Mouse (Mus musculus) urinary bladder, adult 2 months (tissue): ENCODE measurements around the gene Vmn1r132. TPM values are rescaled to one million over a fixed set of nuclear protein-coding genes. Genes with fewer than 3 reads are reported as not detected.
"Not testable (repeated sequence)": the region's sequence is repeated elsewhere in the genome, so short reads cannot be mapped to it uniquely, and the experiment has no call there.

Experiments used
- DNase-seq: peaks from one replicate; pipeline ENCODE4 v3.0.0; 2022; ENCODE audit warnings: low spot score
- polyA plus RNA-seq: library from polyadenylated mRNA; depleted of rRNA; stranded (reverse); fragments of >200 nt; gene quantifications from 2 replicates; pipeline ENCODE4 v1.2.3, GENCODE M21; 2012; rRNA removed

Gene Vmn1r132
- not detected in 2 replicates for polyA plus RNA-seq

DNA sequence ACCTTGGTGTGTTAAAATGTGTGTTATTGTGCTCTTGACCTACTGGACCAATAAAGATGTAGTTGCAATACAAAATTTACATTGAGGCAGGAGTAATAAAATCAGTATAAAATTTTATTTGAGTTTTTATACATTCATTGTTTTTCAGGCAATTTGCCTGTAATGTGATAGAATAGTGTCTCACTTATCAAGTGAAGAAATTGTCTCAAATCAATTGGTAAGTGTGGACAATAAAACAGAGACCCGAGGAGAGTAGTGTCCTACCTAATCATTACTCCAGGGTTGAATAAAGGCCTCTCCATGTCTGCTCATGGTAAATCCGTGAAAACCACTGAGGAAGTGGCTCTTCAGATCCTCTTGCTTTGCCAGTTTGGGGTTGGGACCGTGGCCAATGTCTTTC, at the start of gene Vmn1r132:
Gene Vmn1r132 (plus strand): TSS at position 301 of the 400 bp plus-strand sequence.
- not testable (repeated sequence) for DNase-seq

Other genes starting within 250 kb of the Vmn1r132 start
- gene Gm6882, start 181.3 kb upstream of the Vmn1r132 start, polyA plus RNA-seq, result not detected in 2 replicates
- not detected in 2 replicates for gene Vmn1r130, start 102.3 kb upstream of the Vmn1r132 start, polyA plus RNA-seq
- not detected in 2 replicates for gene Vmn1r131, start 68.0 kb upstream of the Vmn1r132 start, polyA plus RNA-seq
- gene Gm4175, start 147.4 kb downstream of the Vmn1r132 start, polyA plus RNA-seq, result not detected in 2 replicates
- not detected in 2 replicates for gene Gm4177, start 182.6 kb downstream of the Vmn1r132 start, polyA plus RNA-seq
- gene Vmn1r135, start 218.3 kb downstream of the Vmn1r132 start, polyA plus RNA-seq, result not detected in 2 replicates
- gene Gm5725, start 230.2 kb downstream of the Vmn1r132 start, polyA plus RNA-seq, result not detected in 2 replicates